Mouse (Mus musculus): ENCODE data around the gene Arl6ip1. TPM values are rescaled to one million over a fixed set of nuclear protein-coding genes. Genes with fewer than 3 reads are reported as not detected.
A peak's percentile ranks its signal among the peaks of the same experiment; 100 is the strongest.

Gene Arl6ip1
- polyA plus RNA-seq, 1 experiment from 2014 or later = 385 TPM

- no peak overlapping the region for H3K9ac ChIP-seq
- H3K9me3 ChIP-seq (replicated peaks) = no peaks in the 10 kb centered on the region
- 15% methylated on average over 8 of the region's 8 CpGs for WGBS
- no peaks in the 10 kb centered on the region for H3K27me3 ChIP-seq (replicated peaks)
- peaks cover 33% of the 10 kb centered on the region for H3K4me1 ChIP-seq (replicated peaks)
- H3K36me3 ChIP-seq = peaks cover 64% of the 10 kb centered on the region
- no peak for ATAC-seq (ENCODE audit: insufficient number of reproducible peaks, low FRiP score)
- H3K4me3 ChIP-seq = peak overlapping the region; percentile 93
- no peak overlapping the region for H3K27ac ChIP-seq (ENCODE audit: poor library complexity, severe bottlenecking)
- peak overlapping the region; percentile 67 for H3K4me2 ChIP-seq
These were observed 12.5 kb downstream of the Arl6ip1 start for GRCm38 (mm10) chr7:118116787-118117538.

GRCm38 (mm10) chr7:118115877-118116568, 13.4 kb downstream of the Arl6ip1 start, which contains the start of gene Rps15a:
Rps15a (minus strand) TSS chr7:118116188.
- WGBS = under 1% methylated on average over 40 of the region's 40 CpGs
- peak; percentile 84 for ATAC-seq (ENCODE audit: insufficient number of reproducible peaks, low FRiP score)
- Histone ChIP-seq H3K4me3 (peak within 1 kb of the TSS; percentile 93), H3K4me1 (replicated peaks) (peaks cover 42% of the 10 kb centered on the region), H3K4me2 (peak within 1 kb of the TSS; percentile 97), H3K9me3 (replicated peaks) (no peaks in the 10 kb centered on the region), H3K27ac (ENCODE audit: poor library complexity, severe bottlenecking) (peak within 1 kb of the TSS; percentile 88), H3K9ac (peak within 1 kb of the TSS; percentile 99), H3K36me3 (peaks cover 70% of the 10 kb centered on the region), H3K27me3 (replicated peaks) (no peaks in the 10 kb centered on the region)

DNA sequence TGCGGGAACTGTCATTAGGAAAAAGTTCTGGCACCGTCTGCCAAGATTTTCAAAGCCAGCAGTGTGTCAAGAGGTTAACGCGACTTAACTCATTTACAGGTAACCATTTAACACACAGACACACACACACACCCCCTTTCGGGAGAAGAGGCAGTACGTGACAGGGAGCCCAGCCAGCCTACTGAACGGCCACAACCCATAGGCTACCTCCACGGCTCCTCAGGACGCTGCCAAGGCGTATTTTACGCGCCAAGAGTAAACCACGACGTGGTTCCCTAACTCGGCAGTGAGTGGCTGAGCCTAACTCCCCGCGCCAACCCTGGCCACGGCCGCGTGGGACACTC, 14.0 kb downstream of the Arl6ip1 start:
- peak; percentile 39; the same call in 1 of the 2 replicates for ATAC-seq (ENCODE audit: insufficient number of reproducible peaks, low FRiP score)

DNA sequence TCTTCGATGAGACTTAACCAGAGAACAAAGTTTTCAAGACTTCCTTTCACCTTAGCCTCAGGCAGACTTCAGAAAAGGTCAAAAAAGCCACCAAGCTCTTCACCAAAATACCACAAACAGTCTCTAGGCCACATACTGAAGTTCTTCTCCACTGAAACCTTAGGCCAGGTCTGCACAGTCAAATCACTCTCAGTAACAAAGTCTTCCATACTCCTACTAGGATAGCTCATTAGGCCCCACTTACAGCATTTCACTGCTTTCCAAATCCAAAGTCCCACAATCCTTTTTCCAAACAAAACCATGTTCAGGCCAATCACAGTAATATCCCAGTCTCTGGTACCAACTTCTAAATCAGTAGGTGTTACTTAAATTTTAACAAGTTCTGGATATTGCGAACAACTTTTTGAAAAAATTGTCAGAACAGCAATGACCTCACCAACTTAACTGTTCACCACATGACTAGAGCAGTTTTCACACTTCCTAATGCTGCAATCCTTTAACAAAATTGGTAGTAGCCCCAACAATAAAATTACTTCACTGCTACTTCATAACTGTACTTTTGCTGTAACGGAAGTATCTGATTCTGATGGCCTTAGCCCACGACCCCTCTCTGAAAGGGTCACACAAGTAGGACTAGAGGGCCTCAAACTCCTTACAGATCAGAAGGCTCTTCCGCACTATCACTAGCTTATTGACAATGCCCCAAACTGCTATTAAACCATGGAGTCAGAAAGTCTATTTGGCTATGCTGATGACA, 15.7 kb downstream of the Arl6ip1 start:
- Histone ChIP-seq H3K9ac (peak overlapping the region; percentile 99), H3K9me3 (replicated peaks) (no peaks in the 10 kb centered on the region), H3K27me3 (replicated peaks) (no peaks in the 10 kb centered on the region), H3K36me3 (peaks cover 71% of the 10 kb centered on the region), H3K4me1 (replicated peaks) (peaks cover 50% of the 10 kb centered on the region), H3K4me3 (peak overlapping the region; percentile 93), H3K27ac (ENCODE audit: poor library complexity, severe bottlenecking) (no peak overlapping the region), H3K4me2 (peak overlapping the region; percentile 97)
- 60% methylated on average over 5 of the region's 5 CpGs for WGBS
- no peak for ATAC-seq (ENCODE audit: insufficient number of reproducible peaks, low FRiP score)

More for the DNA sequence above, 14.0 kb downstream of the Arl6ip1 start:
- WGBS = 0% methylated on average over 20 of the region's 20 CpGs
- no peaks in the 10 kb centered on the region for H3K9me3 ChIP-seq (replicated peaks)
- no peaks in the 10 kb centered on the region for H3K27me3 ChIP-seq (replicated peaks)
- H3K36me3 ChIP-seq = peaks cover 70% of the 10 kb centered on the region
- H3K4me3 ChIP-seq = peak overlapping the region; percentile 93
- peaks cover 46% of the 10 kb centered on the region for H3K4me1 ChIP-seq (replicated peaks)
- peak overlapping the region; percentile 97 for H3K4me2 ChIP-seq
- peak overlapping the region; percentile 99 for H3K9ac ChIP-seq
- H3K27ac ChIP-seq (ENCODE audit: poor library complexity, severe bottlenecking) = peak overlapping the region; percentile 88

- no peak overlapping the region for H3K4me3 ChIP-seq
- ATAC-seq (ENCODE audit: insufficient number of reproducible peaks, low FRiP score) = no peak
- H3K27me3 ChIP-seq (replicated peaks) = no peaks in the 10 kb centered on the region
- peaks cover 65% of the 10 kb centered on the region for H3K4me1 ChIP-seq (replicated peaks)
- no peak overlapping the region for H3K9ac ChIP-seq
- WGBS = 79% methylated on average over 3 of the region's 3 CpGs
- peaks cover 87% of the 10 kb centered on the region for H3K36me3 ChIP-seq
- H3K4me2 ChIP-seq = peak overlapping the region; percentile 97
- H3K27ac ChIP-seq (ENCODE audit: poor library complexity, severe bottlenecking) = no peak overlapping the region
- H3K9me3 ChIP-seq (replicated peaks) = no peaks in the 10 kb centered on the region
These were observed 18.3 kb downstream of the Arl6ip1 start for GRCm38 (mm10) chr7:118111128-118111527.

GRCm38 (mm10) chr7:118107671-118108070, 21.8 kb downstream of the Arl6ip1 start:
- Histone ChIP-seq H3K27ac (ENCODE audit: poor library complexity, severe bottlenecking) (no peak overlapping the region), H3K9me3 (replicated peaks) (no peaks in the 10 kb centered on the region), H3K4me3 (no peak overlapping the region), H3K36me3 (peaks cover 84% of the 10 kb centered on the region), H3K9ac (no peak overlapping the region), H3K4me1 (replicated peaks) (peaks cover 39% of the 10 kb centered on the region), H3K27me3 (replicated peaks) (no peaks in the 10 kb centered on the region), H3K4me2 (no peak overlapping the region)
- no peak for ATAC-seq (ENCODE audit: insufficient number of reproducible peaks, low FRiP score)
- 77% methylated on average over 1 of the region's 1 CpGs for WGBS

GRCm38 (mm10) chr7:118104458-118105052, 24.9 kb downstream of the Arl6ip1 start:
- Histone ChIP-seq H3K27me3 (replicated peaks) (no peaks in the 10 kb centered on the region), H3K9ac (no peak overlapping the region), H3K4me3 (no peak overlapping the region), H3K27ac (ENCODE audit: poor library complexity, severe bottlenecking) (0 out of 2 replicates have a peak overlapping the region, but pooled peaks have one; percentile 8), H3K4me2 (no peak overlapping the region), H3K4me1 (replicated peaks) (peaks cover 17% of the 10 kb centered on the region), H3K9me3 (replicated peaks) (no peaks in the 10 kb centered on the region), H3K36me3 (peaks cover 54% of the 10 kb centered on the region)
- ATAC-seq (ENCODE audit: insufficient number of reproducible peaks, low FRiP score) = peak; percentile 77
- WGBS = 70% methylated on average over 5 of the region's 5 CpGs

DNA sequence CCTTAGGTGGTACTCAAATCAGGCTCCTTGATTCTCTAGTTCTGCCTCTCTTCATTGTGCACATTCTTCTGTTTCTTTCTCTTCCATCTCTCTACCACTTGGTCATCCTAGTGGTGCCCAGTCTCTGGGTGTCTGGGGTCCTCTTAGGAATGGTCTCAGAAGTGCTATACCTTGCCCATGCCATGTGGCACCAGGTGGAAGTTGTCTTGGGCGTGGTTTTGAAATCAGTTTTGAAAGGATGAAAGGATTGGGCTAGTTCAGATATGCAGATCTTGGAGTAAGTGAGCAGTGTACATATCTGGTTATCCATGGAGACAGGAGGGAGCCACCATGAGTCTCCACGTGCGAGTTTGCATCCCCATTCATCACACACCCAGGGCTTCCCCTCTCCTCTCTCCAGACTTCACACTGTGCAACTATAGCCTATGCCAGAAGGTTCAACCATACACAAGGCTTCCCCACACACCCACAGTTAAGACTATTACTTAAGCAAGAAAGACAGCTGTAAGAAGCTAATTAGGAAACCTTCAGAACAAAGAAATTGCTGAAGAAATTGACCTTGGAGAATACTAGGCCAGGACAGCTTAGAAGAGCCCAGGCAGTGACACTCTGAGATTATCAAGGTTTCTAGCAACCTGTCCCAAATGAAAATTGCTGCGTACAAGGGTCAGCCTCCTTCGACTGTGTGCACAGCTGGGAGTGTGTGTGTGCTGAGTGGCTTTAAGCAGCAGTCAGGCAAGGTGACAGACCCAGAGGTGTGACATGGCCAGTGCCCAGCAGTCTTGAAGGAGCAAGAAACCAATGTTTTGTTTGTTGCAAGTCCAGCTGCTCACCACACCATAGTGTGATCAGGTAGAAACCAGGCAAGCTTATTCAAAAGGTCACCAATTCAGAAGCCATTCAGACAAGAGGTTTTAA, 25.7 kb downstream of the Arl6ip1 start:
- no peak for ATAC-seq (ENCODE audit: insufficient number of reproducible peaks, low FRiP score)
- peaks cover 45% of the 10 kb centered on the region for H3K36me3 ChIP-seq
- peaks cover 19% of the 10 kb centered on the region for H3K4me1 ChIP-seq (replicated peaks)
- no peak overlapping the region for H3K9ac ChIP-seq
- no peaks in the 10 kb centered on the region for H3K9me3 ChIP-seq (replicated peaks)
- 43% methylated on average over 5 of the region's 5 CpGs for WGBS
- no peaks in the 10 kb centered on the region for H3K27me3 ChIP-seq (replicated peaks)
- no peak overlapping the region for H3K4me2 ChIP-seq
- no peak overlapping the region for H3K4me3 ChIP-seq
- H3K27ac ChIP-seq (ENCODE audit: poor library complexity, severe bottlenecking) = no peak overlapping the region

GRCm38 (mm10) chr7:118102678-118103461, 26.6 kb downstream of the Arl6ip1 start:
- H3K9ac ChIP-seq = no peak overlapping the region
- peaks cover 37% of the 10 kb centered on the region for H3K36me3 ChIP-seq
- WGBS = 35% methylated on average over 4 of the region's 4 CpGs
- H3K4me1 ChIP-seq (replicated peaks) = peaks cover 18% of the 10 kb centered on the region
- no peaks in the 10 kb centered on the region for H3K27me3 ChIP-seq (replicated peaks)
- no peak overlapping the region for H3K4me3 ChIP-seq
- H3K4me2 ChIP-seq = no peak overlapping the region
- ATAC-seq (ENCODE audit: insufficient number of reproducible peaks, low FRiP score) = 0 out of 2 replicates have a peak, but pooled peaks have one; percentile 7
- H3K9me3 ChIP-seq (replicated peaks) = no peaks in the 10 kb centered on the region
- no peak overlapping the region for H3K27ac ChIP-seq (ENCODE audit: poor library complexity, severe bottlenecking)
